Mouse (Mus musculus): ENCODE data around the gene Nol12. TPM values are rescaled to one million over a fixed set of nuclear protein-coding genes. Genes with fewer than 3 reads are reported as not detected.

Nol12 gene
- polyA plus RNA-seq, 1 experiment: not detected

- 87% methylated on average over 4 of the region's 4 CpGs for WGBS
- Histone ChIP-seq H3K27ac (ENCODE audit: insufficient read depth, low read depth, low read length) (no peak overlapping the region), H3K4me1 (ENCODE audit: control insufficient read depth, insufficient read depth, low read length) (peaks cover 33% of the 10 kb centered on the region), H3K4me3 (ENCODE audit: insufficient read depth, low read depth, low read length) (no peak overlapping the region)
- TF ChIP-seq POLR2A (IDR thresholded peaks at IDR 0.05; ENCODE audit: insufficient read depth, low read depth, low read length) (no peak), CTCF (IDR thresholded peaks at IDR 0.05; ENCODE audit: insufficient read depth, low read depth, low read length) (no peak)
Observed at GRCm38 (mm10) chr15:78980084-78980483, 45.4 kb downstream of the Nol12 start.

GRCm38 (mm10) chr15:78982658-78983435 is 48.1 kb downstream of the Nol12 start:
- no peak overlapping the region for H3K27ac ChIP-seq (ENCODE audit: insufficient read depth, low read depth, low read length)
- TF ChIP-seq POLR2A (IDR thresholded peaks at IDR 0.05; ENCODE audit: insufficient read depth, low read depth, low read length) (no peak), CTCF (IDR thresholded peaks at IDR 0.05; ENCODE audit: insufficient read depth, low read depth, low read length) (no peak)
- H3K4me1 ChIP-seq (ENCODE audit: control insufficient read depth, insufficient read depth, low read length): peaks cover 38% of the 10 kb centered on the region
- WGBS: under 1% methylated on average over 67 of the region's 67 CpGs
- peak overlapping the region; percentile 37 for H3K4me3 ChIP-seq (ENCODE audit: insufficient read depth, low read depth, low read length)

GRCm38 (mm10) chr15:78983436-78984285 is 48.9 kb downstream of the Nol12 start:
- WGBS: 16% methylated on average over 21 of the region's 21 CpGs
- Histone ChIP-seq H3K4me1 (ENCODE audit: control insufficient read depth, insufficient read depth, low read length) (peaks cover 41% of the 10 kb centered on the region), H3K4me3 (ENCODE audit: insufficient read depth, low read depth, low read length) (peak overlapping the region; percentile 37)

DNA sequence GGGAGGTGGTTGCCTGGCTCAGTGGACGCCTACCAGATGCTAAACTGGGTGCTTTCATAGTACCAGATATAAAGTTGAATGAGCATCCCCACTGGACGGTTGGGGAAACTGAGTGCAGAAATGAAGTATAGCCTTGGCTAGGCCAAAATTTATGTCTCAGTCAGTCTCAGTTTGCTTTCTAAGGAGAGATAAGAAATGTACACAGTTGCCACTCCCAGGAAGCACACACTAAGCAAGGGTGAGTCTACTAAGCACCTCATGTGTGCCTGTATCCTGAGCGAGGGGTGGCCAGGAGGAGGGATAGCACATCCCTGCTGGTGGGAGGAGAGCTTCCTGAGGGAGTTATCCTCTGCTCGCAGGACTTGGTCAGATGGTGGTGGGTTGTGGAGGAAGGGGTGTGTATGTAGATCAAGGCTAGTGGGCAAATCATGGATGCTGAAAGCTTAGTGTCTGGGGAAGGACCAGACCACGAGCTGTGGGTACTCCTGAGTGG is 49.6 kb downstream of the Nol12 start:
- WGBS: 81% methylated on average over 5 of the region's 5 CpGs
- H3K4me1 ChIP-seq (ENCODE audit: control insufficient read depth, insufficient read depth, low read length): peaks cover 36% of the 10 kb centered on the region
- H3K4me3 ChIP-seq (ENCODE audit: insufficient read depth, low read depth, low read length): no peak overlapping the region
- no peak overlapping the region for H3K27ac ChIP-seq (ENCODE audit: insufficient read depth, low read depth, low read length)
- TF ChIP-seq POLR2A (IDR thresholded peaks at IDR 0.05; ENCODE audit: insufficient read depth, low read depth, low read length) (no peak), CTCF (IDR thresholded peaks at IDR 0.05; ENCODE audit: insufficient read depth, low read depth, low read length) (no peak)

More at GRCm38 (mm10) chr15:78983436-78984285, 48.9 kb downstream of the Nol12 start:
- no peak overlapping the region for H3K27ac ChIP-seq (ENCODE audit: insufficient read depth, low read depth, low read length)
- TF ChIP-seq POLR2A (IDR thresholded peaks at IDR 0.05; ENCODE audit: insufficient read depth, low read depth, low read length): no peak
- TF ChIP-seq CTCF (IDR thresholded peaks at IDR 0.05; ENCODE audit: insufficient read depth, low read depth, low read length): no peak

DNA sequence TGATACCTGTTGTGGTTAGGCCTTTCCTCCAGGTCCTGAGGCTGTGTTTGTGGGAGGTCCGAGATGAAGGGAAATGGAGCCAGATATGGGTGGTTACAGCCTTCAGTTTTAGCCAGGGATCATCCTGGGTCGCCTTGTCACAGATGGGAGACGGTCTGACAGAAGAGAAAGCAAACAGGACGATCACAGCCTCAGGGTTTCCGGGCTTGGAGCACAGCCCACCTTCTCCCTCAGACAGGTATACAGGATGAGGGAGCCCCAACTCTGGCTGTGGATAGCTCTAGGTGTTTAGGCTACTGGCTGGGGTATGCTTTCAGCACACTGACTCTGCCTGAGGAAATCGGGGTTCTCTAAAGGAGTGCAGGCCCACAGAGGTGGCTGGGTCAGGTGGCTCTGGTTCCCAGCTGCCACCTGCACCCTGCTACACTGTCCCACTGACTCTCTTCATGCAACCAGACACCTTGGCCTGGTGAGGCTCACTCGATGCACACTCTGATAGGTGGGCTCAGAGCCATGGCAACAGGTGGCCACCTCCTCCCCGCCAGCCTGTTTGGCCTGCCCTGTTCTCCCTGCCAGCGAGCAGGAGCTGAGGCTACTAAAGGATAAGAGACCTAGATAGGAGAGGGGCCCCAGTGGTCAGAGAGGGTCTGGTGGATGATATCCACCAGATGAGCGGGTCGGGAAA is 51.9 kb downstream of the Nol12 start:
- H3K4me1 ChIP-seq (ENCODE audit: control insufficient read depth, insufficient read depth, low read length): peaks cover 30% of the 10 kb centered on the region
- TF ChIP-seq CTCF (IDR thresholded peaks at IDR 0.05; ENCODE audit: insufficient read depth, low read depth, low read length) (no peak), POLR2A (IDR thresholded peaks at IDR 0.05; ENCODE audit: insufficient read depth, low read depth, low read length) (no peak)
- H3K27ac ChIP-seq (ENCODE audit: insufficient read depth, low read depth, low read length): no peak overlapping the region
- no peak overlapping the region for H3K4me3 ChIP-seq (ENCODE audit: insufficient read depth, low read depth, low read length)
- WGBS: 83% methylated on average over 11 of the region's 11 CpGs

DNA sequence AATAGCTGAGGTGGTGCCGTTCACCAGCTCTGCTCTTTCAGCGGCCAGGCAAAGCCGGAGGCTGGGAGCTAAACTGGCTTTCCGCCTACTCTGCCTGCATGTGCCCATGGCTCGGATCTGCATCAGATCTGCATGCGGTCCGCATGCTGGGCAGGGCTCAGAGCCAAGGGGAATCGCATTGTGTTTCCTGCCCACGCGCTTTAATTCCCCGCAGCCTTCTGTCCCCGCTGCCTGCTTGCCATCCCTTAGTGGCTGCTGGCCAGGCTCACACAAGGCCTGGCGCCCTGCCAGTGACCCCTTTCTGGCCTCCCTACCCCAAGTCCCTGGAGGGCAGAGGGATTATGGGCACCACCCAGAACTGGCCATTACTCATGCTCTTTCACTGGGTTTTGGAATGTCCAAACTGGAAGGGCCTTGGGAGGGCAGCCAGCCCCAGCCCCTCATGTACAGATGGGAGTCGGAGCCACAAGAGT is 53.8 kb downstream of the Nol12 start:
- no peak overlapping the region for H3K4me3 ChIP-seq (ENCODE audit: insufficient read depth, low read depth, low read length)
- H3K27ac ChIP-seq (ENCODE audit: insufficient read depth, low read depth, low read length): no peak overlapping the region
- 16% methylated on average over 14 of the region's 14 CpGs for WGBS

DNA sequence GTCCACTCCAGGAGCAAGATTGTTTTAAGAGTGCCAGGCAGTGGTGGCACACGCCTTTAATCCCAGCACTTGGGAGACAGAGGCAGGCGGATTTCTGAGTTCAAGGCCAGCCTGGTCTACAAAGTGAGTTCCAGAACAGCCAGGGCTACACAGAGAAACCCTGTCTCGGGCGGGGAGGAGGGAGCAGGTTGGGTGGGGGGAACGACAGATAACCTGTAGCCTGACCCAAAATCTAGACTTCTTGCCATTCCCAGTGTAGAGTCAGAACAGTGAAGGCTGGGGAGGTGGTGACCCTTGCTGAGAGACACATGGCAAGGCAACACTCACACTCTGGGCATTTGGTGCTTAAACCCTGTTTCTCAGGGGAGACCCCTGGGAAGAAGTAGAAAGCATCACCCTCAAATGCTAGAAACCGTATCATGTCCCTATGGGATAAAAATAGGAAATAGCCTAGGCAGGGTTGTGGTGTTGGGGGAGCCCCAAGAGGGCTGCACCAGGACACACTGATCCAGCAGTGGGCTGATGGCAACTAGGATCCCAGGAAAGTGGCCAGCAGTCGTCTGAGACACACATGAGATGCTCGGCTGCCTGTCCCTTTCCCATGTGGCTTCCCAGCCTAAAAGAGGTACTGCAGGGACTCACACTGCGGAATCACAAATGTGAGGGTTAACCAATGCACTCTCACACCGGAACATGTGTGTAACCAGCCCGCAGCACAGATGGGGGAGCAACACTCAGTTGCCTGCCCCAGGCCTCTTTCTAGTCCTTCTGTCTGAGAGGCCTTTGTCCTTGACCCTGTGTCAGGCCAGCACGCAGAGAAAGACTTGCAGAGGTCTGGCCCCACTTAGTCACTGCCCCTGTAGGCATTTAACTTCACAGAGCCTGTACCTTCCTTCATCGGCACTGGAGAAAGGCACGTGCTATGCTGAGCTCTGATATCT is 54.7 kb downstream of the Nol12 start:
- peaks cover 14% of the 10 kb centered on the region for H3K4me1 ChIP-seq (ENCODE audit: control insufficient read depth, insufficient read depth, low read length)
- no peak for TF ChIP-seq POLR2A (IDR thresholded peaks at IDR 0.05; ENCODE audit: insufficient read depth, low read depth, low read length)
- TF ChIP-seq CTCF (IDR thresholded peaks at IDR 0.05; ENCODE audit: insufficient read depth, low read depth, low read length): no peak
- no peak overlapping the region for H3K4me3 ChIP-seq (ENCODE audit: insufficient read depth, low read depth, low read length)
- no peak overlapping the region for H3K27ac ChIP-seq (ENCODE audit: insufficient read depth, low read depth, low read length)
- WGBS: 90% methylated on average over 14 of the region's 14 CpGs

More for the DNA sequence above, 53.8 kb downstream of the Nol12 start:
- TF ChIP-seq CTCF (IDR thresholded peaks at IDR 0.05; ENCODE audit: insufficient read depth, low read depth, low read length): no peak
- H3K4me1 ChIP-seq (ENCODE audit: control insufficient read depth, insufficient read depth, low read length): peaks cover 20% of the 10 kb centered on the region

GRCm38 (mm10) chr15:78990093-78990463 is 55.3 kb downstream of the Nol12 start:
- Histone ChIP-seq H3K27ac (ENCODE audit: insufficient read depth, low read depth, low read length) (no peak overlapping the region), H3K4me1 (ENCODE audit: control insufficient read depth, insufficient read depth, low read length) (peaks cover 14% of the 10 kb centered on the region), H3K4me3 (ENCODE audit: insufficient read depth, low read depth, low read length) (no peak overlapping the region)
- TF ChIP-seq POLR2A (IDR thresholded peaks at IDR 0.05; ENCODE audit: insufficient read depth, low read depth, low read length) (no peak), CTCF (IDR thresholded peaks at IDR 0.05; ENCODE audit: insufficient read depth, low read depth, low read length) (no peak)
- over 99% methylated on average over 9 of the region's 9 CpGs for WGBS
